In genomic region chr4:49845612-49845985, GRCm38 (mm10) we compare ENCODE assay signal across 8 mouse cellular contexts. TPM values are rescaled to one million over a fixed set of nuclear protein-coding genes. Genes with fewer than 3 reads are reported as not detected.
DNase-seq lines count a peak whose midpoint lies in the region; ATAC-seq and TF ChIP-seq lines count a peak whose summit lies in the region.

Grin3a (minus strand) TSS chr4:49845744.

- DNase-seq in adrenal gland, postnatal 25 days, result peak; percentile 51
- DNase-seq in gastrocnemius, postnatal 25 days, result peak; percentile 35
- DNase-seq in hindbrain, postnatal 0 days (ENCODE audit: low spot score), result peak; percentile 95
- DNase-seq in left cerebral cortex, adult 2 months (ENCODE audit: extremely low spot score in 1 of 2, low spot score in 2 of 2), result peak; percentile 75 to 81
- DNase-seq in midbrain, embryonic 10.5 days (ENCODE audit: low spot score), result peak; percentile 76
- peak; percentile 61 for DNase-seq in testis, postnatal 10 days (ENCODE audit: low spot score)

- no peaks in the 10 kb centered on the region for H3K4me1 ChIP-seq in hindbrain, postnatal 0 days (ENCODE audit: insufficient read depth, low read length)
- peaks cover 21% of the 10 kb centered on the region for H3K4me1 ChIP-seq in midbrain, embryonic 10.5 days

- under 1% methylated on average over 25 of the region's 25 CpGs for WGBS in hindbrain, postnatal 0 days
- under 1% methylated on average over 24 of the region's 25 CpGs for WGBS in midbrain, embryonic 10.5 days

- H3K9me3 ChIP-seq in hindbrain, postnatal 0 days (ENCODE audit: low read length), result no peaks in the 10 kb centered on the region
- no peaks in the 10 kb centered on the region for H3K9me3 ChIP-seq in midbrain, embryonic 10.5 days (replicated peaks)

- peak within 1 kb of the TSS; percentile 72 for H3K27ac ChIP-seq in hindbrain, postnatal 0 days
- H3K27ac ChIP-seq in left cerebral cortex, adult 2 months, result peak within 1 kb of the TSS; percentile 74
- peak within 1 kb of the TSS; percentile 52; the same call in 1 of the 2 replicates for H3K27ac ChIP-seq in midbrain, embryonic 10.5 days (replicated peaks)

- TF ChIP-seq CTCF in hindbrain, postnatal 0 days (IDR thresholded peaks at IDR 0.05; ENCODE audit: low read depth), result peak; percentile 85
- TF ChIP-seq CTCF in left cerebral cortex, adult 2 months (IDR thresholded peaks at IDR 0.05), result peak; percentile 50

- no peaks in the 10 kb centered on the region for H3K27me3 ChIP-seq in hindbrain, postnatal 0 days (ENCODE audit: insufficient read depth, low read length)
- H3K27me3 ChIP-seq in midbrain, embryonic 10.5 days (ENCODE audit: low read depth, poor library complexity, severe bottlenecking), result peaks cover 51% of the 10 kb centered on the region

- H3K4me2 ChIP-seq in hindbrain, postnatal 0 days (ENCODE audit: low read depth, low read length), result peak within 1 kb of the TSS; percentile 89

- H3K36me3 ChIP-seq in hindbrain, postnatal 0 days (ENCODE audit: insufficient read depth, low read length), result no peaks in the 10 kb centered on the region
- no peaks in the 10 kb centered on the region for H3K36me3 ChIP-seq in midbrain, embryonic 10.5 days

- H3K4me3 ChIP-seq in hindbrain, postnatal 0 days (ENCODE audit: low read length), result peak within 1 kb of the TSS; percentile 78
- H3K4me3 ChIP-seq in left cerebral cortex, adult 2 months, result peak within 1 kb of the TSS; percentile 60
- peak within 1 kb of the TSS; percentile 75 for H3K4me3 ChIP-seq in midbrain, embryonic 10.5 days

- intact Hi-C loops in left cerebral cortex, adult 2 months (cut with DNase I), result loop anchor here (2.0 to 5.0 kb wide), 4 partner anchors 67 to 827 kb away; no protein-coding TSS in a partner anchor

- peak within 1 kb of the TSS; percentile 65 for H3K9ac ChIP-seq in hindbrain, postnatal 0 days (replicated peaks; ENCODE audit: low read length)

- ATAC-seq in common myeloid progenitor, adult 5-6 weeks (replicated peaks; ENCODE audit: low read depth, poor library complexity, severe bottlenecking), result peak; percentile 69
- peak; percentile 96 for ATAC-seq in hindbrain, postnatal 0 days
- ATAC-seq in megakaryocyte-erythroid progenitor cell, adult 5-6 weeks (replicated peaks; ENCODE audit: low FRiP score, low TSS enrichment, poor library complexity, severe bottlenecking), result no peak

RNA-seq across cellular contexts. Expression of gene Grin3a, which starts in this region (rescaled TPM):
- total RNA-seq in adrenal gland, postnatal 25 days (2021), result 0.19 and 0.36 TPM in 2 replicates
- not detected in 2 replicates for total RNA-seq in common myeloid progenitor, adult 5-6 weeks (2017)
- total RNA-seq in gastrocnemius, postnatal 25 days (2021), result under 1 TPM; 0.13 to 0.18 TPM
- 83.7 and 98.7 TPM in 2 replicates for total RNA-seq in hindbrain, postnatal 0 days (2014; rRNA removed)
- 22.0 and 26.2 TPM in 2 replicates for polyA plus RNA-seq in hindbrain, postnatal 0 days (2015; fragmentation: Nextera tagmentation; extraction: Ambion mirVana)
- 10 to 100 TPM; 30.0 to 32.8 TPM for total RNA-seq in left cerebral cortex, adult 2 months (2021)
- polyA plus RNA-seq in midbrain, embryonic 10.5 days (2016; fragmentation: Nextera tagmentation; extraction: Ambion mirVana), result 0.21 and 0.31 TPM in 2 replicates
- not detected in 2 replicates for total RNA-seq in megakaryocyte-erythroid progenitor cell, adult 5-6 weeks (2014; fragmentation: Nextera tagmentation)
- not detected in 2 replicates for total RNA-seq in megakaryocyte-erythroid progenitor cell, adult 5-6 weeks (2017)

Comparison
In these comparisons a context has a peak if more than half of its experiments do, and no peak if none do; other contexts are left out.
1. RNA of gene Grin3a (total RNA-seq): 83.7 to 98.7 TPM in hindbrain, postnatal 0 days and 30.0 to 32.8 TPM in left cerebral cortex, adult 2 months; 0.19 to 0.36 TPM in adrenal gland, postnatal 25 days, 0.13 to 0.18 TPM in gastrocnemius, postnatal 25 days, not detected in common myeloid progenitor, adult 5-6 weeks and not detected in megakaryocyte-erythroid progenitor cell, adult 5-6 weeks; every median in the first group is over 10 times any median in the second.
2. RNA of gene Grin3a (polyA plus RNA-seq): 22.0 to 26.2 TPM in hindbrain, postnatal 0 days; 0.21 to 0.31 TPM in midbrain, embryonic 10.5 days; every median in the first group is over 10 times any median in the second.
3. Peak in DNase-seq in adrenal gland, postnatal 25 days; RNA of the gene not detected or under 1 TPM.
4. Peak in ATAC-seq in common myeloid progenitor, adult 5-6 weeks; RNA of the gene not detected or under 1 TPM.
5. Peak in DNase-seq in gastrocnemius, postnatal 25 days; RNA of the gene not detected or under 1 TPM.
6. Peak in DNase-seq, H3K4me3 ChIP-seq and H3K27ac ChIP-seq in midbrain, embryonic 10.5 days; RNA of the gene not detected or under 1 TPM.
7. DNase-seq: peak in every context shown above with its lines; median percentile 95 in hindbrain, postnatal 0 days; 78 in left cerebral cortex, adult 2 months; 76 in midbrain, embryonic 10.5 days; 61 in testis, postnatal 10 days; 51 in adrenal gland, postnatal 25 days; 35 in gastrocnemius, postnatal 25 days.
8. Peak in every context shown above with its lines, with median percentiles within 50 percentile points of each other: H3K27ac ChIP-seq and H3K4me3 ChIP-seq.